Mouse (Mus musculus) R1 (cell line): Measurements from ENCODE around the gene Rundc3a.
"Not testable (repeated sequence)": the region's sequence is repeated elsewhere in the genome, so short reads cannot be mapped to it uniquely, and the experiment has no call there.

Source experiments
- DNase-seq: peaks from one replicate; pipeline ENCODE4 v3.0.0-alpha.2; 2018; ENCODE audit warnings: low read depth, low spot score

The Rundc3a gene

GRCm38 (mm10) chr11:102408344-102408876, 15.2 kb downstream of the Rundc3a start:
- DNase-seq = peak; percentile 100

GRCm38 (mm10) chr11:102408888-102409794, 15.9 kb downstream of the Rundc3a start:
- no peak for DNase-seq

GRCm38 (mm10) chr11:102409795-102410330, 16.7 kb downstream of the Rundc3a start:
- no peak for DNase-seq

- DNase-seq = not testable (repeated sequence)
These were observed 17.1 kb downstream of the Rundc3a start for GRCm38 (mm10) chr11:102410345-102410744.

GRCm38 (mm10) chr11:102411061-102411460, 17.9 kb downstream of the Rundc3a start:
- no peak for DNase-seq

GRCm38 (mm10) chr11:102411704-102412103, 18.5 kb downstream of the Rundc3a start:
- peak; percentile 91 for DNase-seq

- DNase-seq = no peak
These were observed 19.9 kb downstream of the Rundc3a start for GRCm38 (mm10) chr11:102413059-102413458.

- no peak for DNase-seq
These were observed 22.0 kb downstream of the Rundc3a start for GRCm38 (mm10) chr11:102415034-102415802.

- no peak for DNase-seq
These were observed 24.0 kb downstream of the Rundc3a start for GRCm38 (mm10) chr11:102417160-102417559.

- DNase-seq = no peak
These were observed 25.7 kb downstream of the Rundc3a start for GRCm38 (mm10) chr11:102418887-102419286.

GRCm38 (mm10) chr11:102421559-102421958, 28.4 kb downstream of the Rundc3a start:
- no peak for DNase-seq

GRCm38 (mm10) chr11:102424666-102425065, 31.5 kb downstream of the Rundc3a start:
- DNase-seq = no peak

- DNase-seq = no peak
These were observed 32.5 kb downstream of the Rundc3a start for GRCm38 (mm10) chr11:102425555-102426316.

- DNase-seq = no peak
These were observed 35.9 kb downstream of the Rundc3a start for GRCm38 (mm10) chr11:102428981-102429540.

- DNase-seq = no peak
These were observed 36.3 kb downstream of the Rundc3a start for GRCm38 (mm10) chr11:102429551-102429950.

- DNase-seq = peak; percentile 99
These were observed 37.2 kb downstream of the Rundc3a start, which contains the start of gene Grn for GRCm38 (mm10) chr11:102430121-102431017. Gene Grn (plus strand): TSS chr11:102430315.

GRCm38 (mm10) chr11:102431018-102431645, 37.9 kb downstream of the Rundc3a start:
- peak; percentile 94 for DNase-seq

GRCm38 (mm10) chr11:102431728-102432114, 38.5 kb downstream of the Rundc3a start:
- no peak for DNase-seq

GRCm38 (mm10) chr11:102432115-102432843, 39.1 kb downstream of the Rundc3a start:
- DNase-seq = no peak
